In the genomic region with DNA sequence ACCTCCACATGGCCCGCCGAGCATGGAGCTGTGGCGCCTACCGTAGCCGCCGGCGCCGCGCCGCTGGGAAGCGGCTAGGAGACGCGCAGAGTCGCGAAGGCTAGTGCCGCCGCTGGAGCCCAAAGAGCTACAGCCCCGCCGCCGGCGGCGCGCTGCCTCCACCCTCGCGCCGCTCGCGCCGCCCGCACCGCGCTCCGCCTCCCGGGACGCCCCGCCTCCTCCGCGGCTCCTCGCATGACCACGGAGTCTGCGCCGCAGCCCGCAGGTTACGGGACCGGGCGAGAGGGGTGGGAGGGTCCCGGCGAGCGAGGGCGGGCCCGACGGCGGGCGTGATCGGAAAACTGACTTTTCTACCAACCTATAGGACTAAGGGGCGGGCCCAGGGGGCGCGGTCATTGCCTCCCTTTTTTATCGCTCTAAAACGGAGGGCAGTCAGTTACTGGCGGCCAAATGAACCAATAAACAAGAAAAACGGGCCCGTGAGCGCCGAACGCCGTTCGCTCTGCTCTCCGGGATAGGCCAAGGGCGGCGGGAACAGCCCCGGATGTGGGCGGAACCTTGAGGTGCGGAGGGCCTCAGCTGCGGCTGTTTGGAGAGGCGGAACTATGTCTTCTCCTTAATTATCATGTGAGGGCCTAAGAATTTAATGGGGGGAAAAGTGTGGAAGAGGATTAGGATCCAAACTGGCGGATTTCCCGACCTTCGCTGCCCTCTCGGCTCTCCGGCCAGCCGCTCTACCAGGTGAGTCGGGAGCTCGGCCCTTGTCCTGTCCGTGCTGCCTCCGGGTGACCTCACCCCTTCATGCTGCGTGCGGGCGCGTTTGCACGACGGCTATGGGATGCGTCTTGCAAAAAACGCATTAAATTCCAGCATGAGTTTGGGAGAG, we compare ENCODE assay signal across 1 mouse cellular context.
TF ChIP-seq lines count a peak whose summit lies in the region.

A gene (minus strand): TSS at position 210 of the 886 bp plus-strand sequence.
A gene (plus strand): TSS at position 277 of the 886 bp plus-strand sequence.

TF ChIP-seq in CH12.LX, 34 proteins besides CTCF, POLR2A, EP300 and RAD21 (continued from another document):
- TF ChIP-seq JUND (conservative IDR thresholded peaks at IDR 0.05; ENCODE audit: low read depth, low read length) = no peak
- TF ChIP-seq MXI1 (IDR thresholded peaks at IDR 0.05; ENCODE audit: low read depth, low read length) = peak; percentile 79; the same call in 1 of the 2 replicates
- TF ChIP-seq NRF1 (IDR thresholded peaks at IDR 0.05; ENCODE audit: low read depth, low read length) = peak; percentile 89
- no peak; the same call in 1 of the 2 replicates for TF ChIP-seq ETS1 (conservative IDR thresholded peaks at IDR 0.05; ENCODE audit: low read depth, low read length)
- TF ChIP-seq ZC3H11A (IDR thresholded peaks at IDR 0.05; ENCODE audit: low read depth, low read length) = no peak
- no peak for TF ChIP-seq SMC3 (IDR thresholded peaks at IDR 0.05; ENCODE audit: low read depth, low read length)
- TF ChIP-seq JUN (IDR thresholded peaks at IDR 0.05; ENCODE audit: insufficient read depth, low read depth, low read length) = no peak
- peak; percentile 73 for TF ChIP-seq ZNF384 (IDR thresholded peaks at IDR 0.05; ENCODE audit: low read depth, low read length)
- no peak; the same call in 1 of the 2 replicates for TF ChIP-seq E2F4 (IDR thresholded peaks at IDR 0.05; ENCODE audit: insufficient replicate concordance, low read depth, low read length)
- no peak for TF ChIP-seq IRF4 (IDR thresholded peaks at IDR 0.05; ENCODE audit: low read depth, low read length)
- TF ChIP-seq ZKSCAN1 (IDR thresholded peaks at IDR 0.05; ENCODE audit: borderline replicate concordance, low read depth, low read length) = no peak
- TF ChIP-seq BHLHE40 (IDR thresholded peaks at IDR 0.05; ENCODE audit: low read depth, low read length) = 0 out of 2 replicates have a peak, but pooled peaks have one; percentile 30
- peak; percentile 84 for TF ChIP-seq NELFE (IDR thresholded peaks at IDR 0.05; ENCODE audit: low read depth, low read length)
- TF ChIP-seq UBTF (IDR thresholded peaks at IDR 0.05; ENCODE audit: low read depth, low read length) = peak; percentile 91
- 0 out of 2 replicates have a peak, but pooled peaks have one; percentile 23 for TF ChIP-seq MAZ (IDR thresholded peaks at IDR 0.05; ENCODE audit: low read depth, low read length)
- peak; percentile 29; the same call in 1 of the 2 replicates for TF ChIP-seq MYC (IDR thresholded peaks at IDR 0.05; ENCODE audit: low read depth, low read length)
- TF ChIP-seq MAFK (IDR thresholded peaks at IDR 0.05; ENCODE audit: insufficient replicate concordance, low read length) = no peak
- peak; percentile 48; the same call in 1 of the 2 replicates for TF ChIP-seq KAT2A (IDR thresholded peaks at IDR 0.05; ENCODE audit: insufficient replicate concordance, low read length)
- no peak for TF ChIP-seq GABPA (IDR thresholded peaks at IDR 0.05; ENCODE audit: insufficient replicate concordance, low read depth, low read length)
- no peak; the same call in 1 of the 2 replicates for TF ChIP-seq USF1 (IDR thresholded peaks at IDR 0.05; ENCODE audit: low read depth, low read length)
- TF ChIP-seq MEF2A (IDR thresholded peaks at IDR 0.05; ENCODE audit: borderline replicate concordance, low read depth, low read length) = peak; percentile 32; the same call in 1 of the 2 replicates
- peak; percentile 80 for TF ChIP-seq SIN3A (IDR thresholded peaks at IDR 0.05; ENCODE audit: low read length)
- peak; percentile 85 for TF ChIP-seq TCF12 (IDR thresholded peaks at IDR 0.05; ENCODE audit: low read depth, low read length)
- TF ChIP-seq CHD1 (IDR thresholded peaks at IDR 0.05; ENCODE audit: low read depth, low read length) = no peak
- TF ChIP-seq RCOR1 (conservative IDR thresholded peaks at IDR 0.05; ENCODE audit: low read depth, low read length) = no peak
- no peak for TF ChIP-seq PAX5 (IDR thresholded peaks at IDR 0.05; ENCODE audit: low read length)
- no peak; the same call in 1 of the 2 replicates for TF ChIP-seq POLR2AphosphoS2 (IDR thresholded peaks at IDR 0.05; ENCODE audit: low read depth, low read length)
- peak; percentile 61; the same call in 1 of the 2 replicates for TF ChIP-seq MAX (IDR thresholded peaks at IDR 0.05; ENCODE audit: low read length)
- no peak for TF ChIP-seq USF2 (conservative IDR thresholded peaks at IDR 0.05; ENCODE audit: low read depth, low read length)
